Comparison of ENCODE assay signal across 19 mouse cellular contexts in the genomic region with DNA sequence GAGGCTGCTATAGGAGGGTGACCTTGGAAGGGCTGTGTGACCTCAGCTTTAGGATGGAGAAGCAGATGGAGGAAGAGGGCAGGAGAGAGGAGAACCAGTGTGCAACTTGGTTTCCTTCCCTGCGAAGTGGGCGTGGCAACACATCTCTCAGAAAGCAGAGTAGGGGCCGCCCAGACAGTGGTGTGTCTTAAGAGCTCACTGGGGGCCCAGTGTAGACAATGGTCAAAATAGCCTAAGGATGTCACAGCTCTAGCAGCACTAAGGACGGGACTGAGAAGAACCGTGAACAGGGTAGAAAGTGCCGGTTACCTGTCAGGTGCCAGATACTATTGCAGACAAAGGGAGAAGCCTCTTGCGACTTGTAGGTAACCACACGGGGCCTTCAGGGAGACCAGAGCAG.
DNase-seq lines count a peak whose midpoint lies in the region.
"Had no signal": no experiment of that assay in that cellular context is flagged by ENCODE, and none has a peak within 500 bp of the region (broad histone marks: within the 10 kb centered on the region; RNA-seq: fewer than 3 reads in every experiment).

No protein-coding gene starts in this region.

- no peaks in the 10 kb centered on the region for H3K9me3 ChIP-seq in limb, embryonic 10.5 days (replicated peaks)
- H3K9me3 ChIP-seq: embryonic facial prominence, embryonic 12.5 days; forebrain, embryonic 12.5 days had no signal

- H3K4me3 ChIP-seq in limb, embryonic 10.5 days = 0 out of 2 replicates have a peak overlapping the region, but pooled peaks have one; percentile 4
- H3K4me3 ChIP-seq: embryonic facial prominence, embryonic 12.5 days; forebrain, embryonic 12.5 days had no signal

- peak overlapping the region; percentile 62; the same call in 1 of the 2 replicates for H3K27ac ChIP-seq in limb, embryonic 10.5 days
- H3K27ac ChIP-seq: embryonic facial prominence, embryonic 12.5 days; forebrain, embryonic 12.5 days had no signal

- peaks cover 47% of the 10 kb centered on the region for H3K4me1 ChIP-seq in limb, embryonic 10.5 days
- H3K4me1 ChIP-seq: embryonic facial prominence, embryonic 12.5 days; forebrain, embryonic 12.5 days had no signal

- WGBS in limb, embryonic 10.5 days = 69% methylated on average over 8 of the region's 8 CpGs

- H3K27me3 ChIP-seq in limb, embryonic 10.5 days (ENCODE audit: low read depth, poor library complexity, severe bottlenecking) = peaks cover 29% of the 10 kb centered on the region
- H3K27me3 ChIP-seq: embryonic facial prominence, embryonic 12.5 days had no signal

- no peaks in the 10 kb centered on the region for H3K36me3 ChIP-seq in limb, embryonic 10.5 days
- H3K36me3 ChIP-seq: embryonic facial prominence, embryonic 12.5 days; forebrain, embryonic 12.5 days had no signal

- DNase-seq in heart, adult 11 months = peak; percentile 57
- no peak for DNase-seq in heart, postnatal 4 days
- DNase-seq in ES-CJ7 (ENCODE audit: low read depth, low spot score) = peak; percentile 31
- DNase-seq in ZHBTc4 (ENCODE audit: low read depth, low spot score) = peak; percentile 51
- DNase-seq in limb, embryonic 10.5 days (ENCODE audit: low spot score) = no peak
- DNase-seq in lung, adult 18-20 months = no peak
- DNase-seq in right cerebral cortex, postnatal 36 days (ENCODE audit: low spot score in 2 of 2) = no peak
- no peak for DNase-seq in ovary, postnatal 14 days (ENCODE audit: low spot score)
- DNase-seq: adrenal gland, adult 2 months; adrenal gland, postnatal 10 days; adrenal gland, postnatal 25 days; cerebellum, adult 11 months; cerebellum, adult 18-20 months; cerebellum, adult 8-10 months; cerebellum, adult 9-11 months; cerebellum, postnatal 14 days; cerebellum, postnatal 36 days had no signal

Comparison
In these comparisons a context has a peak if more than half of its experiments do, and no peak if none do; other contexts are left out.
1. DNase-seq: peak in heart, adult 11 months (single experiment), ES-CJ7 (single experiment) and ZHBTc4 (single experiment); none in heart, postnatal 4 days (single experiment), limb, embryonic 10.5 days (single experiment), lung, adult 18-20 months (0 of 2), right cerebral cortex, postnatal 36 days (0 of 2) and ovary, postnatal 14 days (single experiment).